Mouse (Mus musculus) midbrain, embryonic 12.5 days (tissue): Measurements from ENCODE around the gene Bricd5. TPM values are rescaled to one million over a fixed set of nuclear protein-coding genes. Genes with fewer than 3 reads are reported as not detected.
A peak's percentile ranks its signal among the peaks of the same experiment; 100 is the strongest.

Source experiments
- ATAC-seq: fragments of 200-750 bp; cut with Nextera tagmentation; 2 replicates; pipeline ENCODE4 v1.8.0; 2017; ENCODE audit warnings: low read depth, moderate TSS enrichment, moderate library complexity; ENCODE audit not compliant: low FRiP score
- H3K27ac ChIP-seq: fragments of 300-500 bp; sonication (generic); replicated peaks from 2 replicates; pipeline ENCODE4 v1.5.1; 2016; ENCODE audit warnings: mild to moderate bottlenecking
- H3K27me3 ChIP-seq: fragments of 300-500 bp; sonication (generic); 2 replicates; pipeline ENCODE4 v1.6.1; 2016; ENCODE audit warnings: mild to moderate bottlenecking
- H3K36me3 ChIP-seq: fragments of 300-500 bp; sonication (generic); 2 replicates; pipeline ENCODE4 v1.6.1; 2016
- H3K4me1 ChIP-seq: fragments of 300-500 bp; sonication (generic); 2 replicates; pipeline ENCODE4 v1.6.1; 2016
- H3K4me2 ChIP-seq: fragments of 300-500 bp; sonication (generic); replicated peaks from 2 replicates; pipeline ENCODE4 v1.6.1; 2016; ENCODE audit warnings: mild to moderate bottlenecking, moderate library complexity
- H3K4me3 ChIP-seq: fragments of 300-500 bp; sonication (generic); 2 replicates; pipeline ENCODE4 v1.5.1; 2016; ENCODE audit warnings: mild to moderate bottlenecking
- H3K9ac ChIP-seq: fragments of 300-500 bp; sonication (generic); replicated peaks from 2 replicates; pipeline ENCODE4 v1.6.1; 2016; ENCODE audit warnings: mild to moderate bottlenecking, moderate library complexity
- H3K9me3 ChIP-seq: fragments of 300-500 bp; sonication (generic); 2 replicates; pipeline ENCODE4 v1.6.1; 2016; ENCODE audit warnings: mild to moderate bottlenecking
- whole genome bisulfite sequencing: fragments of 180-500 bp; shearing (Covaris S2); methylation state at CpG from one replicate; pipeline ENCODE4 v1.1.7; 2016; 5-methylcytosine and 5-hydroxymethylcytosine counted together
- polyA plus RNA-seq: library from polyadenylated mRNA; unstranded; fragments of >200 nt; fragmentation: Nextera tagmentation; extraction: Ambion mirVana; gene quantifications from 2 replicates; pipeline ENCODE4 v1.2.1, GENCODE M21; 2016

The Bricd5 gene
- polyA plus RNA-seq, 1 experiment from 2014 or later = not detected

GRCm38 (mm10) chr17:24490399-24490798 is 16.7 kb downstream of the Bricd5 start:
- no peak for ATAC-seq
- WGBS = 69% methylated on average over 4 of the region's 4 CpGs
- H3K4me2 ChIP-seq = peak overlapping the region; percentile 83
- H3K36me3 ChIP-seq = no peaks in the 10 kb centered on the region
- H3K4me1 ChIP-seq = peaks cover 32% of the 10 kb centered on the region
- 0 out of 2 replicates have a peak overlapping the region, but pooled peaks have one; percentile 87 for H3K9ac ChIP-seq
- 0 out of 2 replicates have a peak, but pooled peaks cover 8% of the 10 kb centered on the region for H3K27me3 ChIP-seq
- H3K4me3 ChIP-seq = 0 out of 2 replicates have a peak overlapping the region, but pooled peaks have one; percentile 70
- H3K27ac ChIP-seq = 0 out of 2 replicates have a peak overlapping the region, but pooled peaks have one; percentile 90
- H3K9me3 ChIP-seq = no peaks in the 10 kb centered on the region

GRCm38 (mm10) chr17:24494627-24495335 is 21.1 kb downstream of the Bricd5 start:
- no peak for ATAC-seq
- 46% methylated on average over 2 of the region's 2 CpGs for WGBS
- Histone ChIP-seq H3K9me3 (no peaks in the 10 kb centered on the region), H3K9ac (no peak overlapping the region; the same call in 1 of the 2 replicates), H3K36me3 (peaks cover 38% of the 10 kb centered on the region), H3K4me3 (no peak overlapping the region), H3K4me1 (peaks cover 11% of the 10 kb centered on the region), H3K4me2 (no peak overlapping the region), H3K27ac (no peak overlapping the region), H3K27me3 (0 out of 2 replicates have a peak, but pooled peaks cover 5% of the 10 kb centered on the region)

- no peaks in the 10 kb centered on the region for H3K9me3 ChIP-seq
- no peak overlapping the region for H3K4me2 ChIP-seq
- H3K27me3 ChIP-seq = 0 out of 2 replicates have a peak, but pooled peaks cover 2% of the 10 kb centered on the region
- peaks cover 4% of the 10 kb centered on the region for H3K4me1 ChIP-seq
- H3K36me3 ChIP-seq = peaks cover 43% of the 10 kb centered on the region
- no peak overlapping the region for H3K9ac ChIP-seq
- no peak overlapping the region for H3K4me3 ChIP-seq
- WGBS = 86% methylated on average over 3 of the region's 3 CpGs
- no peak overlapping the region for H3K27ac ChIP-seq
- ATAC-seq = no peak
Observed at GRCm38 (mm10) chr17:24495443-24495842, 21.8 kb downstream of the Bricd5 start.

GRCm38 (mm10) chr17:24496026-24496425 is 22.3 kb downstream of the Bricd5 start:
- H3K4me3 ChIP-seq = no peak overlapping the region
- H3K4me2 ChIP-seq = no peak overlapping the region
- H3K9me3 ChIP-seq = no peaks in the 10 kb centered on the region
- H3K27ac ChIP-seq = no peak overlapping the region
- no peak overlapping the region for H3K9ac ChIP-seq
- H3K36me3 ChIP-seq = peaks cover 48% of the 10 kb centered on the region
- H3K27me3 ChIP-seq = 0 out of 2 replicates have a peak, but pooled peaks cover under 1% of the 10 kb centered on the region
- ATAC-seq = no peak
- no peaks in the 10 kb centered on the region for H3K4me1 ChIP-seq
- WGBS = 76% methylated on average over 1 of the region's 1 CpGs

DNA sequence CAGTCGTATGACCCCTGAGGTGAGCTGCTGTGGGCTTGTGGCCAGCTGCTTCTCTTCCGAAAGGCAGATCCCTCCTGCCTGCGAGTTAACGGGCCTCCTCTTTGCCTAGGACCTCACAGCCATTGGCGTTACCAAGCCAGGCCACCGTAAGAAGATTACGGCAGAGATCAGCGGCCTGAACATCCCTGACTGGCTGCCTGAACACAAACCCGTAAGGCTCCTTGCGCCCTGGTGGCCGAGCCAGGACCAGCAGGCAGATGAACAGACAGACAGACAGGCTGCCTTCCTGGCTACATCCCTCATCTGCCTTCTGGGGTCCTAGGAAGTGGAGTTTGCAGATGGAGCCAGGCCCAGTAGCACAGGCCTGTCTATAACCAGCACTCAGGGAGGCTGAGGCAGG is 28.5 kb downstream of the Bricd5 start:
- H3K4me2 ChIP-seq = no peak overlapping the region
- WGBS = 25% methylated on average over 11 of the region's 11 CpGs
- no peak overlapping the region for H3K9ac ChIP-seq
- H3K4me3 ChIP-seq = no peak overlapping the region
- no peak for ATAC-seq
- H3K4me1 ChIP-seq = peaks cover 8% of the 10 kb centered on the region
- H3K9me3 ChIP-seq = no peaks in the 10 kb centered on the region
- peaks cover 95% of the 10 kb centered on the region for H3K36me3 ChIP-seq
- no peak overlapping the region for H3K27ac ChIP-seq
- peaks cover 2% of the 10 kb centered on the region; the same call in 1 of the 2 replicates for H3K27me3 ChIP-seq

- Histone ChIP-seq H3K4me3 (no peak overlapping the region), H3K4me2 (no peak overlapping the region), H3K36me3 (peaks cover 94% of the 10 kb centered on the region), H3K27me3 (peaks cover 5% of the 10 kb centered on the region; the same call in 1 of the 2 replicates), H3K4me1 (peaks cover 8% of the 10 kb centered on the region), H3K9ac (no peak overlapping the region), H3K9me3 (no peaks in the 10 kb centered on the region), H3K27ac (no peak overlapping the region)
- WGBS = 96% methylated on average over 10 of the region's 10 CpGs
- no peak for ATAC-seq
Observed at GRCm38 (mm10) chr17:24504085-24504484, 30.4 kb downstream of the Bricd5 start.

DNA sequence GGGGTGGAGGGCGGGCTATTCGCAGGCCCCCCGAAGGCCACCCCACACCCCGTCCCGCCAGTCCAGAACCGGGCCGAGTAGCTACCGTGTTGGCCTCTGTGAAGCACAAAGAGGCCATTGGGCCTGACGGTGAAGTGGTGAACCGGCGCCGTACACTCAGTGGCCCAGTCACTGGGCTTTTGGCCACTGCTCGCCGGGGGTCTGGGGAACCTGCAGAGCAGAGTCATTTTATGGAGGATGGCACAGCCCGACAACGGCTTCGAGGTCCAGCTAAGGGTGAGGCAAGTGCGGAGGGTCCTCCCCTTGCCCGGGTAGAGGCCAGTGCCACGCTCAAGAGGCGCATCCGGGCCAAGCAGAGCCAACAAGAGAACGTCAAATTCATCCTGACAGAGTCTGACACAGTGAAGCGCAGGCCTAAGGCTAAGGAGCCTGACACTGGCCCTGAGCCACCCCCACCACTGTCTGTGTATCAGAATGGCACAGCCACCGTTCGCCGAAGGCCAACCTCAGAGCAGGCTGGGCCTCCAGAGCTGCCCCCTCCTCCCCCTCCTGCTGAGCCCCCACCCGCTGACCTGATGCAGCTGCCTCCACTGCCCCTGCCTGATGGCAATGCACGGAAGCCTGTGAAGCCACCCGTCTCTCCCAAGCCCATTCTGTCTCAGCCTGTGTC is 31.7 kb downstream of the Bricd5 start:
- Histone ChIP-seq H3K27ac (no peak overlapping the region), H3K4me3 (no peak overlapping the region), H3K36me3 (peaks cover 96% of the 10 kb centered on the region), H3K27me3 (peaks cover 5% of the 10 kb centered on the region; the same call in 1 of the 2 replicates), H3K4me2 (no peak overlapping the region), H3K9me3 (no peaks in the 10 kb centered on the region), H3K4me1 (peaks cover 8% of the 10 kb centered on the region), H3K9ac (no peak overlapping the region)
- 89% methylated on average over 30 of the region's 30 CpGs for WGBS
- ATAC-seq = no peak

GRCm38 (mm10) chr17:24506332-24507070 is 32.8 kb downstream of the Bricd5 start:
- Histone ChIP-seq H3K9ac (no peak overlapping the region; the same call in 1 of the 2 replicates), H3K4me2 (peak overlapping the region; percentile 23; the same call in 1 of the 2 replicates), H3K4me1 (peaks cover 8% of the 10 kb centered on the region), H3K9me3 (no peaks in the 10 kb centered on the region), H3K36me3 (peaks cover 96% of the 10 kb centered on the region), H3K4me3 (no peak overlapping the region), H3K27me3 (peaks cover 5% of the 10 kb centered on the region; the same call in 1 of the 2 replicates), H3K27ac (0 out of 2 replicates have a peak overlapping the region, but pooled peaks have one; percentile 22)
- 0 out of 2 replicates have a peak, but pooled peaks have one; percentile 34 for ATAC-seq
- 29% methylated on average over 31 of the region's 36 CpGs for WGBS

GRCm38 (mm10) chr17:24507129-24507664 is 33.5 kb downstream of the Bricd5 start:
- Histone ChIP-seq H3K9ac (no peak overlapping the region), H3K4me2 (no peak overlapping the region), H3K4me3 (no peak overlapping the region), H3K9me3 (no peaks in the 10 kb centered on the region), H3K36me3 (peaks cover 96% of the 10 kb centered on the region), H3K27ac (no peak overlapping the region), H3K4me1 (peaks cover 8% of the 10 kb centered on the region), H3K27me3 (peaks cover 5% of the 10 kb centered on the region; the same call in 1 of the 2 replicates)
- 0 out of 2 replicates have a peak, but pooled peaks have one; percentile 61 for ATAC-seq
- WGBS = 52% methylated on average over 19 of the region's 19 CpGs

- Histone ChIP-seq H3K9ac (0 out of 2 replicates have a peak overlapping the region, but pooled peaks have one; percentile 15), H3K4me2 (no peak overlapping the region), H3K27ac (no peak overlapping the region), H3K4me3 (no peak overlapping the region), H3K36me3 (peaks cover 95% of the 10 kb centered on the region), H3K27me3 (peaks cover 5% of the 10 kb centered on the region; the same call in 1 of the 2 replicates), H3K9me3 (no peaks in the 10 kb centered on the region), H3K4me1 (peaks cover 8% of the 10 kb centered on the region)
- ATAC-seq = no peak
- WGBS = 81% methylated on average over 12 of the region's 12 CpGs
Observed at GRCm38 (mm10) chr17:24507806-24508460, 34.2 kb downstream of the Bricd5 start.

DNA sequence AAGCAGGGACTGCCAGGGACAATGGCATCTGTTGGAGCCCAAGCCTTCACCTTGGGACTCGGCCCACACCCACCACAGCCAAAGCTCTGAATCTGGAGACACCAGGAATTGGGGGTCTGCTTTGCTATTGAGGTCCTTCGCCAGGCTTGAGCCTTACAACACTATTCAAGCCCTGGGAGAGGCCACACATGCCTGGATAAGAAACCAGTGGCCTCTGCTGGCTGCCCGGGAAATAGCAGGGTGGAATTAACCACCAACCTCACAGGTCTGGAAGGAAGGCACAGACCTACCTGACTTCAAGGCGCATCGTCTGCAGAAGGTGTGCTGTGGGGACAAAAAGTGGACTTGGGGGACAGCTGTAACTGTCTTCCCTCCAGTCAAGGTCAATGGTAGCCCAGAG is 39.9 kb downstream of the Bricd5 start:
- 0 out of 2 replicates have a peak, but pooled peaks have one; percentile 47 for ATAC-seq
- 57% methylated on average over 5 of the region's 5 CpGs for whole genome bisulfite sequencing
- peaks cover 95% of the 10 kb centered on the region for H3K36me3 ChIP-seq

More for the DNA sequence above, 39.9 kb downstream of the Bricd5 start:
- Histone ChIP-seq H3K9me3 (no peaks in the 10 kb centered on the region), H3K4me3 (no peak overlapping the region), H3K27me3 (no peaks in the 10 kb centered on the region), H3K27ac (no peak overlapping the region), H3K4me2 (no peak overlapping the region), H3K4me1 (no peaks in the 10 kb centered on the region), H3K9ac (no peak overlapping the region)
